Mouse (Mus musculus): Measurements from ENCODE around the gene Ppp1r15b. TPM values are rescaled to one million over a fixed set of nuclear protein-coding genes. Genes with fewer than 3 reads are reported as not detected.

Ppp1r15b gene
- polyA plus RNA-seq, 1 experiment from 2014 or later = 32.0 TPM

GRCm38 (mm10) chr1:133138401-133138800 is 7.5 kb downstream of the Ppp1r15b start:
- 89% methylated on average over 1 of the region's 1 CpGs for WGBS
- Histone ChIP-seq H3K36me3 (peaks cover 61% of the 10 kb centered on the region), H3K9ac (no peak overlapping the region), H3K4me3 (no peak overlapping the region), H3K27me3 (no peaks in the 10 kb centered on the region), H3K4me2 (no peak overlapping the region), H3K27ac (no peak overlapping the region), H3K4me1 (peaks cover 26% of the 10 kb centered on the region), H3K9me3 (no peaks in the 10 kb centered on the region)
- ATAC-seq (ENCODE audit: insufficient number of reproducible peaks, insufficient read depth, low FRiP score, low TSS enrichment, low read depth) = no peak

- no peak for ATAC-seq (ENCODE audit: insufficient number of reproducible peaks, insufficient read depth, low FRiP score, low TSS enrichment, low read depth)
- Histone ChIP-seq H3K9me3 (peaks cover 4% of the 10 kb centered on the region; the same call in 1 of the 2 replicates), H3K27me3 (no peaks in the 10 kb centered on the region), H3K27ac (no peak overlapping the region), H3K9ac (no peak overlapping the region), H3K4me3 (no peak overlapping the region), H3K4me1 (no peaks in the 10 kb centered on the region), H3K36me3 (peaks cover 9% of the 10 kb centered on the region), H3K4me2 (no peak overlapping the region)
- 58% methylated on average over 22 of the region's 22 CpGs for WGBS
These were observed 15.4 kb downstream of the Ppp1r15b start for GRCm38 (mm10) chr1:133146014-133147009.

GRCm38 (mm10) chr1:133147324-133147723 is 16.4 kb downstream of the Ppp1r15b start:
- H3K9ac ChIP-seq = no peak overlapping the region
- H3K4me2 ChIP-seq = no peak overlapping the region
- peaks cover 4% of the 10 kb centered on the region; the same call in 1 of the 2 replicates for H3K9me3 ChIP-seq
- 0 out of 2 replicates have a peak, but pooled peaks cover 5% of the 10 kb centered on the region for H3K36me3 ChIP-seq
- no peak for ATAC-seq (ENCODE audit: insufficient number of reproducible peaks, insufficient read depth, low FRiP score, low TSS enrichment, low read depth)
- no peak overlapping the region for H3K27ac ChIP-seq
- no peak overlapping the region for H3K4me3 ChIP-seq
- 69% methylated on average over 5 of the region's 5 CpGs for WGBS
- no peaks in the 10 kb centered on the region for H3K4me1 ChIP-seq
- no peaks in the 10 kb centered on the region for H3K27me3 ChIP-seq

GRCm38 (mm10) chr1:133148122-133148521 is 17.2 kb downstream of the Ppp1r15b start:
- Histone ChIP-seq H3K36me3 (no peaks in the 10 kb centered on the region), H3K4me3 (no peak overlapping the region), H3K27ac (no peak overlapping the region), H3K9me3 (peaks cover 4% of the 10 kb centered on the region; the same call in 1 of the 2 replicates), H3K27me3 (no peaks in the 10 kb centered on the region), H3K4me1 (no peaks in the 10 kb centered on the region), H3K9ac (no peak overlapping the region), H3K4me2 (no peak overlapping the region)
- 92% methylated on average over 8 of the region's 8 CpGs for WGBS
- no peak for ATAC-seq (ENCODE audit: insufficient number of reproducible peaks, insufficient read depth, low FRiP score, low TSS enrichment, low read depth)

GRCm38 (mm10) chr1:133150556-133150955 is 19.6 kb downstream of the Ppp1r15b start:
- H3K27ac ChIP-seq = no peak overlapping the region
- H3K4me3 ChIP-seq = no peak overlapping the region
- H3K27me3 ChIP-seq = no peaks in the 10 kb centered on the region
- no peaks in the 10 kb centered on the region for H3K4me1 ChIP-seq
- H3K4me2 ChIP-seq = no peak overlapping the region
- no peak for ATAC-seq (ENCODE audit: insufficient number of reproducible peaks, insufficient read depth, low FRiP score, low TSS enrichment, low read depth)
- no peak overlapping the region for H3K9ac ChIP-seq
- 91% methylated on average over 2 of the region's 2 CpGs for WGBS
- no peaks in the 10 kb centered on the region for H3K36me3 ChIP-seq
- peaks cover 4% of the 10 kb centered on the region; the same call in 1 of the 2 replicates for H3K9me3 ChIP-seq

- no peak for ATAC-seq (ENCODE audit: insufficient number of reproducible peaks, insufficient read depth, low FRiP score, low TSS enrichment, low read depth)
- no peaks in the 10 kb centered on the region for H3K36me3 ChIP-seq
- no peak overlapping the region for H3K4me3 ChIP-seq
- no peak overlapping the region for H3K9ac ChIP-seq
- H3K9me3 ChIP-seq = peaks cover 4% of the 10 kb centered on the region; the same call in 1 of the 2 replicates
- no peaks in the 10 kb centered on the region for H3K4me1 ChIP-seq
- H3K27ac ChIP-seq = no peak overlapping the region
- 0 out of 2 replicates have a peak, but pooled peaks cover 2% of the 10 kb centered on the region for H3K27me3 ChIP-seq
- 86% methylated on average over 3 of the region's 3 CpGs for WGBS
- no peak overlapping the region for H3K4me2 ChIP-seq
These were observed 21.3 kb downstream of the Ppp1r15b start for GRCm38 (mm10) chr1:133152213-133152612.

GRCm38 (mm10) chr1:133155270-133155669 is 24.3 kb downstream of the Ppp1r15b start:
- ATAC-seq (ENCODE audit: insufficient number of reproducible peaks, insufficient read depth, low FRiP score, low TSS enrichment, low read depth) = no peak
- Histone ChIP-seq H3K4me1 (peaks cover 12% of the 10 kb centered on the region), H3K4me2 (no peak overlapping the region), H3K27me3 (peaks cover 8% of the 10 kb centered on the region; the same call in 1 of the 2 replicates), H3K9me3 (no peaks in the 10 kb centered on the region), H3K9ac (no peak overlapping the region), H3K27ac (no peak overlapping the region), H3K4me3 (no peak overlapping the region), H3K36me3 (no peaks in the 10 kb centered on the region)
- WGBS = 80% methylated on average over 6 of the region's 6 CpGs

GRCm38 (mm10) chr1:133159128-133159564 is 28.2 kb downstream of the Ppp1r15b start:
- no peaks in the 10 kb centered on the region for H3K9me3 ChIP-seq
- H3K9ac ChIP-seq = 0 out of 2 replicates have a peak overlapping the region, but pooled peaks have one; percentile 46
- 44% methylated on average over 7 of the region's 7 CpGs for WGBS
- H3K4me1 ChIP-seq = peaks cover 21% of the 10 kb centered on the region
- H3K27ac ChIP-seq = peak overlapping the region; percentile 69
- peaks cover 43% of the 10 kb centered on the region for H3K27me3 ChIP-seq
- no peak for ATAC-seq (ENCODE audit: insufficient number of reproducible peaks, insufficient read depth, low FRiP score, low TSS enrichment, low read depth)
- H3K36me3 ChIP-seq = no peaks in the 10 kb centered on the region
- no peak overlapping the region for H3K4me3 ChIP-seq
- peak overlapping the region; percentile 33 for H3K4me2 ChIP-seq

- H3K9me3 ChIP-seq = no peaks in the 10 kb centered on the region
- no peak overlapping the region for H3K4me2 ChIP-seq
- no peak overlapping the region for H3K9ac ChIP-seq
- H3K36me3 ChIP-seq = no peaks in the 10 kb centered on the region
- no peak for ATAC-seq (ENCODE audit: insufficient number of reproducible peaks, insufficient read depth, low FRiP score, low TSS enrichment, low read depth)
- peaks cover 31% of the 10 kb centered on the region for H3K4me1 ChIP-seq
- no peak overlapping the region for H3K27ac ChIP-seq
- 41% methylated on average over 4 of the region's 4 CpGs for WGBS
- H3K4me3 ChIP-seq = no peak overlapping the region
- peaks cover 63% of the 10 kb centered on the region for H3K27me3 ChIP-seq
These were observed 30.6 kb downstream of the Ppp1r15b start for GRCm38 (mm10) chr1:133161559-133161958.

GRCm38 (mm10) chr1:133162046-133162445 is 31.1 kb downstream of the Ppp1r15b start:
- no peaks in the 10 kb centered on the region for H3K36me3 ChIP-seq
- ATAC-seq (ENCODE audit: insufficient number of reproducible peaks, insufficient read depth, low FRiP score, low TSS enrichment, low read depth) = no peak
- H3K27me3 ChIP-seq = peaks cover 68% of the 10 kb centered on the region

GRCm38 (mm10) chr1:133162981-133163380 is 32.0 kb downstream of the Ppp1r15b start:
- H3K4me3 ChIP-seq = no peak overlapping the region
- H3K27me3 ChIP-seq = peaks cover 73% of the 10 kb centered on the region
- no peak overlapping the region for H3K4me2 ChIP-seq

More at GRCm38 (mm10) chr1:133162046-133162445, 31.1 kb downstream of the Ppp1r15b start:
- Histone ChIP-seq H3K4me1 (peaks cover 31% of the 10 kb centered on the region), H3K9ac (no peak overlapping the region), H3K4me2 (no peak overlapping the region), H3K27ac (no peak overlapping the region), H3K9me3 (no peaks in the 10 kb centered on the region), H3K4me3 (no peak overlapping the region)
- WGBS = 58% methylated on average over 10 of the region's 10 CpGs

More at GRCm38 (mm10) chr1:133162981-133163380, 32.0 kb downstream of the Ppp1r15b start:
- no peaks in the 10 kb centered on the region for H3K9me3 ChIP-seq
- H3K4me1 ChIP-seq = peaks cover 28% of the 10 kb centered on the region
- H3K27ac ChIP-seq = no peak overlapping the region
- no peak for ATAC-seq (ENCODE audit: insufficient number of reproducible peaks, insufficient read depth, low FRiP score, low TSS enrichment, low read depth)
- 53% methylated on average over 8 of the region's 8 CpGs for WGBS
- no peaks in the 10 kb centered on the region for H3K36me3 ChIP-seq
- no peak overlapping the region for H3K9ac ChIP-seq

Measured in embryonic facial prominence, embryonic 13.5 days (tissue).